Comparison of ENCODE assay signal across 8 mouse cellular contexts in genomic region chr1:156939251-156940141, GRCm38 (mm10). TPM values are rescaled to one million over a fixed set of nuclear protein-coding genes. Genes with fewer than 3 reads are reported as not detected.
DNase-seq lines count a peak whose midpoint lies in the region; ATAC-seq lines count a peak whose summit lies in the region.

TSS of gene Ralgps2 (minus strand) at chr1:156939626.

- intact Hi-C loops in gastrocnemius, postnatal 14 days (cut with DNase I; ENCODE audit: low total_unique reads): no loop called here
- intact Hi-C loops in left cerebral cortex, postnatal 25 days (cut with DNase I): loop anchor here (5.0 kb wide), 2 partner anchors 58 to 138 kb away; no protein-coding TSS in a partner anchor

- H3K27ac ChIP-seq in intestine, embryonic 14.5 days (ENCODE audit: low read depth): peak within 1 kb of the TSS; percentile 80

- no peaks in the 10 kb centered on the region for H3K9me3 ChIP-seq in intestine, embryonic 14.5 days (ENCODE audit: control insufficient read depth, low read length)

- H3K4me3 ChIP-seq in intestine, embryonic 14.5 days (ENCODE audit: low read depth, low read length): peak within 1 kb of the TSS; percentile 75

- H3K9ac ChIP-seq in intestine, embryonic 14.5 days (ENCODE audit: low read length): peak within 1 kb of the TSS; percentile 75

- H3K4me2 ChIP-seq in intestine, embryonic 14.5 days (ENCODE audit: low read length): peak within 1 kb of the TSS; percentile 90

- peak; percentile 88 for ATAC-seq in intestine, embryonic 14.5 days (replicated peaks; ENCODE audit: low FRiP score, low TSS enrichment, low read depth)
- peak; percentile 46 for ATAC-seq in megakaryocyte-erythroid progenitor cell, adult 5-6 weeks (replicated peaks; ENCODE audit: low FRiP score, low TSS enrichment, poor library complexity, severe bottlenecking)

- under 1% methylated on average over 83 of the region's 124 CpGs for WGBS in intestine, embryonic 14.5 days

- DNase-seq in ZHBTc4 (ENCODE audit: low read depth, low spot score): peak; percentile 80
- peak; percentile 63 to 74 for DNase-seq in cerebellum, postnatal 14 days
- DNase-seq in gastrocnemius, postnatal 14 days: peak; percentile 51
- peak; percentile 87 for DNase-seq in intestine, embryonic 14.5 days (ENCODE audit: low spot score)
- DNase-seq in left cerebral cortex, postnatal 25 days (ENCODE audit: low spot score in 2 of 2): peak; percentile 64 to 66
- DNase-seq in right cerebral cortex, postnatal 25 days: peak; percentile 77
- no peak for DNase-seq in adipocyte (ENCODE audit: low spot score)

- no peaks in the 10 kb centered on the region for H3K36me3 ChIP-seq in intestine, embryonic 14.5 days (ENCODE audit: control insufficient read depth, insufficient read depth, low read length)

- H3K27me3 ChIP-seq in intestine, embryonic 14.5 days (replicated peaks; ENCODE audit: control insufficient read depth, insufficient read depth, low read length): 0 out of 2 replicates have a peak, but pooled peaks cover 2% of the 10 kb centered on the region

- H3K4me1 ChIP-seq in intestine, embryonic 14.5 days (replicated peaks; ENCODE audit: control insufficient read depth, insufficient read depth, low read length): 0 out of 2 replicates have a peak, but pooled peaks cover 9% of the 10 kb centered on the region

RNA-seq across cellular contexts. Expression of gene Ralgps2, which starts in this region (rescaled TPM):
- 1 to 10 TPM; 5.1 to 6.4 TPM for total RNA-seq in gastrocnemius, postnatal 14 days (2021)
- polyA plus RNA-seq in intestine, embryonic 14.5 days (2014; fragmentation: Nextera tagmentation; extraction: Ambion mirVana): 36.4 and 40.0 TPM in 2 replicates
- total RNA-seq in left cerebral cortex, postnatal 25 days (2021): 10 to 100 TPM; 38.4 to 46.2 TPM
- total RNA-seq in megakaryocyte-erythroid progenitor cell, adult 5-6 weeks (2014; fragmentation: Nextera tagmentation): 11.3 and 22.4 TPM in 2 replicates
- total RNA-seq in megakaryocyte-erythroid progenitor cell, adult 5-6 weeks (2017): 12.7 and 28.2 TPM in 2 replicates
